Mouse (Mus musculus) MEL (cell line): ENCODE measurements around the gene Thsd4.

Source experiments
- CHD2 ChIP-seq: IDR thresholded peaks from 2 replicates; pipeline ENCODE4 v1.6.1; 2011; ENCODE audit warnings: low read length, improper control_type of control experiment
- CTCF ChIP-seq, 3 experiments: IDR thresholded peaks in 2 of 3; conservative IDR thresholded peaks in 1 of 3; 2 replicates each; pipeline ENCODE4 v1.5.1; 2011 to 2012; ENCODE audit warnings: low read length in 3 of 3, low read depth in 2 of 3, mild to moderate bottlenecking in 2 of 3, improper control_type of control experiment in 1 of 3, inconsistent platforms in 1 of 3, mixed read lengths in 1 of 3, moderate library complexity in 1 of 3; ENCODE audit not compliant: control insufficient read depth in 1 of 3, insufficient read depth in 1 of 3, poor library complexity in 1 of 3, severe bottlenecking in 1 of 3
- ELF1 ChIP-seq: IDR thresholded peaks from 2 replicates; pipeline ENCODE4 v1.6.1; 2014; ENCODE audit warnings: low read depth, mild to moderate bottlenecking, inconsistent platforms, low read length, improper control_type of control experiment, moderate library complexity
- GATA1 ChIP-seq: IDR thresholded peaks from 2 replicates; pipeline ENCODE4 v1.6.1; 2011; ENCODE audit warnings: low read depth, low read length, improper control_type of control experiment
- MEF2A ChIP-seq: IDR thresholded peaks from 2 replicates; pipeline ENCODE4 v1.6.1; 2014; ENCODE audit warnings: low read depth, mild to moderate bottlenecking, inconsistent platforms, low read length, improper control_type of control experiment; ENCODE audit not compliant: poor library complexity, insufficient replicate concordance, severe bottlenecking; ENCODE audit errors: extremely low read depth
- SIN3A ChIP-seq: IDR thresholded peaks from 2 replicates; pipeline ENCODE4 v1.6.1; 2012; ENCODE audit warnings: low read length, improper control_type of control experiment, inconsistent platforms
- SMC3 ChIP-seq: IDR thresholded peaks from 2 replicates; pipeline ENCODE4 v1.6.1; 2011; ENCODE audit warnings: low read depth, low read length, improper control_type of control experiment
- TAL1 ChIP-seq: IDR thresholded peaks from 2 replicates; pipeline ENCODE4 v1.6.1; 2012; ENCODE audit warnings: mild to moderate bottlenecking, inconsistent platforms, low read length, moderate library complexity, mixed read lengths
- UBTF ChIP-seq: IDR thresholded peaks from 2 replicates; pipeline ENCODE4 v1.6.1; 2012; ENCODE audit warnings: low read depth, mild to moderate bottlenecking, inconsistent platforms, low read length, improper control_type of control experiment, moderate library complexity, borderline replicate concordance; ENCODE audit not compliant: insufficient read depth

DNA sequence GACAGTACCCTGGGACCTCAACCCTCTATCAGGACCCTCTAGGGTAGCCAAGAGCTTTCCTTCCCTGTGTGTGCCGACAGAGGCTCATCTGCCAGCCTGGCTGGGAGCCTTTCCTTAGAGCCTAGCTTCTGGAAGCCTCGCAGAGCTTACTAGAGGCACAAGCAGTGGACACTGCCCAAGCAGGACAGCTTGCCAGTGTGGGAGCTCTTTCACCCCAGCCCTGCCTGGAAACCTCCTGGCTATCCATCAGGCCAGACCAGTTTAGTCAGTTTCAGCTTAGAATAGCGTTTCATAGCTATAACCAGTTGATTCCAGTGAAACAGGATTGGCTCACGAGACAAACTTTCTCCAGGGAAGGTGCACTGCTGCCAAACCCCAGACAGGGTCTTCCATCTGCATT lies 215.6 kb downstream of the Thsd4 start:
- TF ChIP-seq SMC3 = no peak
- no peak for TF ChIP-seq CHD2
- no peak for TF ChIP-seq TAL1
- no peak for TF ChIP-seq CTCF (IDR thresholded peaks at IDR 0.05 in 2 of 3, conservative IDR thresholded peaks at IDR 0.05 in 1 of 3; ENCODE audit: control insufficient read depth in 1 of 3, insufficient read depth in 1 of 3, low read depth in 2 of 3, low read length in 3 of 3, poor library complexity in 1 of 3, severe bottlenecking in 1 of 3)
- no peak for TF ChIP-seq UBTF
- no peak for TF ChIP-seq GATA1
- TF ChIP-seq ELF1 = no peak
- no peak for TF ChIP-seq MEF2A
- TF ChIP-seq SIN3A = no peak
